Mouse (Mus musculus) adrenal gland, adult 8-10 months (tissue): ENCODE results near the gene Rcan1. TPM values are rescaled to one million over a fixed set of nuclear protein-coding genes. Genes with fewer than 3 reads are reported as not detected.
A peak's percentile ranks its signal among the peaks of the same experiment; 100 is the strongest.

Source experiments
- DNase-seq: peaks from one replicate; pipeline ENCODE4 v3.0.0; 2022
- total RNA-seq, 4 experiments: library from RNA; stranded (reverse); gene quantifications; 2 replicates each; pipeline ENCODE4 v1.2.4; 2022

The Rcan1 gene
- total RNA-seq, 4 experiments from 2014 or later, result 16.0 to 23.4 (median 19.0) TPM

DNA sequence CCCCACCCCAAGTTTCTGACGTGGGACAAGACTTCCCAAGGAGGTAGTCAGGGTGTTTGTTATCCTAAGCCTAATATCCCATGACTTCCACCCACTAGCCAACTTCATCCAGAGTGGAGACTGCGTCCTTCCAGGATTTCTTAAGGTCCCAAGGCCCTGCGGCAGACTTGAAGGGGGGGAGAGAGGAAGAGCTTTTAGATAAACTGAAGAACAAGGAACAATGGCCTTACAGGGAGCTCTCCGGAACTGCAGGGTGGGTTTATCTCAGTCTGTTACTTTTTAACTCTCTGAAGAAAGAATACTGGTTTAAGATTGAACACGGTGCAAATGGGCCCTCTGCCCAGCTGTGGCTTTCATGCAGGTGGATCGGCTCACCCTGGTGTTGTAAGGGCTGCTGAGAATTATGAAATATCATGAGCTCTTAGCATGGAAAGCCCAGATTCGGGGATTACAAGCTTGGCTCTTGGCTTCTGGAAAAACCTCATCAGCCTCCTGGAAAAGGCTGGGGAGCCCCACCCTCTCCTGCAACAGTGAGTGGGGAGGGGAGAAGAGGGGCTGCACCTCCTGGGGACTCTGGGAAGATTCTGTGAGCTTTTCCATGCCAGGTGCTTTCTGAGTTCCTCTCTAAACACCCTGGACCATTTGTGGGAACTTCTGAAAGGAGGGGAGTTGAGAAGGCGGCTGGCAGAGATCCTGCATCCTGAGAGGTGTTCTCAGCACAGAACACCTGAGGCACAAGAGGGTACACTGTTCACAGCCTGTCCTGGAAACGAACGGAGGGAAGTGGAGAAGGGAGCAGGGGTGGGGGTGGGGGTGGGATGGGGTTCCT, 72.7 kb downstream of the Rcan1 start:
- no peak for DNase-seq

DNA sequence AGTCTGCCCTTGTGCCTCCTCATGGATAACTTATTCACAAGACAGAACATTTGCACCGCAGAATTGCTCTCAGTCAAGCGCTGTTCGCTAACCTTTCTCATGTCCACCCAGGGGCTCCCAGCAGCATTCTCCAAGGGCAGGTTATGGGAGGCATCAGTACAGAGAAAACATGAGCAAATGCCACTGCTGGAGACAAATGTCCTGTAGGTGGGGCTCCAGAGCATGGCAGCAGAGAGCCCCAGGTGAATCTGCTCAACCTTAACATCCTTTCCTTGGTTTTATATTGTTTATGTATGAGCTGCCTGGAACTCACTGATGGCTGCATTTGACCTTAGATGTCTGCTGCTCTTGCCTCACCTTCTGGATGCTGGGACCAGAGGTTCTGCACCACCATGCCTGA, 76.9 kb downstream of the Rcan1 start:
- DNase-seq, result no peak

DNA sequence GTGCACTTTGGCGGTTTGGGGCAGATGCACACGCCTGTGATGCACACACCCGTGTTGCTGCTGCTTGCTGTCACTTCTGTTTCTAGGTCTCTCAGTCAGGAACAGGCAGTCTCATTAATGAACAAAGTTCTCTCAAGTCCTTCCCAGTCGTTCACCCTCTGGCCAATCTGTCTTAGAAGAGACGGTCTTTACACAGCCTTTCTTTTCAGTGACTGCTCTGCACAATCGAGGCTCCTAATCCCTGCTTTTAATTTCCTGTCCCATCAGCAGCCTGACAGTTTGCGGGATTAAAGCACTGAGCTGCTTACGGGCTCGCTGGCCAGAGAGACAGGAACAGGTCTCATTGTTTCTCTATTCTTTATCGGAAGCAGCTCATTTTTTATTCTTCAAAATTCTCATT, 83.0 kb downstream of the Rcan1 start:
- no peak for DNase-seq

DNA sequence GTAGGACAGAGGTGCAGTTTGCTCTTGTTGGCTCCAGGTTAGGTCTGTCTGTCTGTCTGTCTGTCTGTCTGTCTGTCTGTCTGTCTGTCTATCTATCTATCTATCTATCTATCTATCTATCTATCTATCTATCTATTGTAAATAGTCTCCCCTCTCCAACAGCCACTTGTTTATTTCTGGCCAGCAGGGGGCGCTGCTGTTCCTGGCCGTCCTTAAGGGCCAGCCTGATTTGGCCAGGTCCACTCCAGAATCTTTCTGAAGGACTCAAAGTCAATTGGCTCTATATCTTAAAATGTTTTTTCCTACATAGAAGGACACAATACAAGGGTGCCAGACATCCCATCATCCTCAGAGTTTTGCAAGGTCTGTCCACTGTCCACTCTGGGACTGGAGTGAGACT, 85.6 kb downstream of the Rcan1 start:
- DNase-seq, result peak; percentile 40

DNA sequence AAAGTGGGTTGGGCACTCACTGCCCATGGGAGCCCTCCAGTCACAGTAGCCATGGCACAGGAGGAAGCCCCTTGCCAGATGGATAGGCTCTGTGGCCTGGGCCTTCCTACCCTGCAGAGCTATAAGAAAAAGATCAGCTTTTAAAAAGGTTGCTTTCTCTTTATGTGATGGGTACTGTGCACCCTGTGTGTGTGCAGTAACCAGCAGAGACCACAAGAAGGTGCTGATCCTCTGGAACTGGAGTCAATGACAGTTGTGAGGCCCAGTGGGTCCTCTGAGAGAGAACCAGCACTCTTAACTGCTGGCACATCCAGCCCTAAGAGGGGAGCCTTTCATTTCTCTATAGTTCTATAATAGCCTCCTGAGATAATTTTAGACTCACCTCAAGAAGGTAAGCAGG, 87.3 kb downstream of the Rcan1 start:
- DNase-seq, result no peak

DNA sequence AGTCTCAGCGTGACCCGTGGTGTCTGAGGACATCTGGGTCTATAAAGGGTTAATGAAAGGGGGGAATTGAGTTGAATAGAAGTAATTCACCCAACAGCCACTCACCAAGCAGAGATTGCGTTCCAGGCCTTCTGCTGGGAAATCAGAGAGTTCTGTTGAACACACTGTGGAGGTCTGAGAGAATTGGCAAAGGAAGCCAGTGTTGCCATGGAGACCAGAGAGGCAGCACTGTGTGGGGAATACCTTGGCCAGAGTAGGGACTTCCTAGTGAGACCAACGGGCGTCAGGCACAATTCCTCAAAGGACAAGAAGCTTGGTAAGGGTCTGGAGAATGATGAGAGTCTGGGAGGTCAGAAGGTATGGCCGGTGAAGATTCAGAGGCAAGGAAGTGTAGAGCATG, 88.2 kb downstream of the Rcan1 start:
- no peak for DNase-seq

DNA sequence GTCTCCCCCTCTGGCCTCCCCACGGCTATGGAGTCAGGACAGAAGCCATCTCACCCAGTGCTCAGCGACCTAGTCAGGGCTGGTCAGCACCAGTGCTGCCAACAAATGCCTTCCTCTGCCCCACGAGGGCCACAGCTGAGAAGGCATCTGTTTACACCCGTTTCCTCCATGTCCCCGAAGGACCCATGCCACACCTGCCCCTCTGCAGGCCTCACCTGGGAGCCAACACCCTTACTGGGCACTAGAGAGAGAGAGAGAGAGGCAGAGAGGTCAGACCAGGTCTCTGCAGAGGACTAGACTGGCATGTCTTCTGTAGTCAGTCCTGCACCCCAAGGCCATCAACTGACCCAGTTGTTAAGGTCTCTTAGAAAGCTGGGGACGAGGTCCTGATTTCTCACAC, 89.6 kb downstream of the Rcan1 start:
- DNase-seq, result no peak

DNA sequence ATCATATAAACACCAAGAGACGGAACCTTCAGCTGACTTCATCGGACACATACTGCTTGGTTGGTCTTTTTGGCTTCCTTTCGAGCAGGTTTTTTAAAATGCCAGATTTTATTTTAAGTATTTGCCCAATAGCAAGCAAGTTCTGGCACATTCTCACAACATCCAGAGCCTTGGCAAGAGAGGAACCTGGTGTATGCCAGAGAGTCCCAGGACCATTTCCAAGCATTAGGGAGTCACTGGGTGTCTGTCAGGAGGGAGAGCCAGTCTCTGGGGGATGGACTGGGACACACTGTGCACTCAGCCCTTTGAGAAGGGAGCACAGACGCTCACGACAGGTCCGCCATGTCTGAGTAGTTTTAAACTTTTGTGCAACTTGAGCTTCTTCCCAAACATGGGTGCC, 93.7 kb downstream of the Rcan1 start:
- DNase-seq, result no peak

DNA sequence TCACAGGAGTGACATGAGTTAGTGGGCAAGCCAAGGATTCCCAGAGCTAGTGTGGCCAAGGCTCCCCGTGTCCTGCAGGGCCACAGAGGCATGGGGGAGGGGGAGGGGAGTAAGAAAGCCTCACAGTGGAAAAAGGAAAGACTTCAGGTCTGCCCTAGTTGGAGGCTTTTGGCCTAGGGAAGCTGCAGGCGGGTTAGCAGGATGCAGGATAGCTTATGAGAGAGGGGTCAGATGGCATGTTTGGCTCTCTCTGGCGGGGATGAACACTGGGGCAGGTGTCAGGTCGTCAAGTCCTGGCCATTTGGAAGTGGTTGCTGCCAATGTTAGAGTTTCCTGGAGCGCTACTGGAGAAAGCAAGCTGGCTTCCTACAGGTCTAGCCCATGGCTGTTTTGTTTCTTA, 99.0 kb downstream of the Rcan1 start:
- no peak for DNase-seq

DNA sequence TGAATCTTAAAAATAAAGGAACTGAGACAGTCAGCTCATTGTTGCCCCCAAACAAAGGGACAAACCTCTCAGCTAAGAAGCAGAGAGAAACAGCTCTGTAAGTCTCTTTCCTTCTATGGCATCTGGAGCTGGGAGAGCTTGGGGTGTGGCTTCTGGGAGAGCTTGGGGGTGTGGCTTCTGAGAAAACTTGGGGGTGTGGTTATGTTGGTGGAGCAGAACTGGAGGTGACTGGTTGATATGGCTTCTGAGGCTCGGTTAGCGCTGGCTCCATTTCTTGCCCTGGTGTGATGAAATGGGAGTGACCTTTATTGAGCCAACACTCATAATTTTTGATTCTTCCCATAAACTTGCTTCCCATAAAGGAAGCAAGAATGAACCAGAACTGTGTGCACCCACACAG, 101.4 kb downstream of the Rcan1 start:
- no peak for DNase-seq

DNA sequence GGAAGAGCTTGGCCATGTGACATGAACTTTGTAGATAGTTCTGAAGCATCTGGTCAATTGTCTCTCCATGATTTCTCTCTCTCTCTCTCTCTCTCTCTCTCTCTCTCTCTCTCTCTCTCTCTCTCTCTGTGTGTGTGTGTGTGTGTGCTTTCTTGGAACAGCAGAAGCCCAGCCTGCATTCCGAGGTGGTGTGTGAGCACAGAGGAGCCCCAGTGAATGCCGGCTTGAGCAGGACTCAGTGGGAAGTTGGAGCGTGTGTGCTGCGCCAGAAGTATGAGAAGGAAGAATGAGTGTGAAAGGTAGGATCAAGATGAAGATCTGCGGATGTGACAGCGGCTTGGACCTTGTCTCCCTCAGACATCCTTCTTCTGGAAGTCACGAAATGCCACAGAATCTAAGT, 105.2 kb downstream of the Rcan1 start:
- no peak for DNase-seq

DNA sequence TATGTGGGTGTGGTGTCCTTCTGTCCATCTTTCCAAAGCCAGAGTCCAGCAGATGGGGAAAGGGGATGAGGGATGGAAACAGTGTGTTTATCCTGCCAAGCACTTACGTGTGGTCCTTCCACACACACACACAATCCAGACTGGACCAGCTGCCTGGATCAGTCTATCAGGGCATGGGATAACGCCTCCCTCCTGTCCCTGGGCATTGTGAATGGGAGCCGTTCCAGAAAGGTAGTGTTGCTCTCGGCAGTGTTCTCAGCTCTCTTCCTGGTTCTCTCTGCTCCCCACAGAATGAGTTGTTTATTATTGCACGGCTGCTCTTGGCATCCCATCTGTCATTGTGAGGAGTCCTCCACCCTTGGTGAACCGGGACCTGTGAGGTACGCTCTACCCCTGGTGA, 110.0 kb downstream of the Rcan1 start:
- DNase-seq, result no peak

DNA sequence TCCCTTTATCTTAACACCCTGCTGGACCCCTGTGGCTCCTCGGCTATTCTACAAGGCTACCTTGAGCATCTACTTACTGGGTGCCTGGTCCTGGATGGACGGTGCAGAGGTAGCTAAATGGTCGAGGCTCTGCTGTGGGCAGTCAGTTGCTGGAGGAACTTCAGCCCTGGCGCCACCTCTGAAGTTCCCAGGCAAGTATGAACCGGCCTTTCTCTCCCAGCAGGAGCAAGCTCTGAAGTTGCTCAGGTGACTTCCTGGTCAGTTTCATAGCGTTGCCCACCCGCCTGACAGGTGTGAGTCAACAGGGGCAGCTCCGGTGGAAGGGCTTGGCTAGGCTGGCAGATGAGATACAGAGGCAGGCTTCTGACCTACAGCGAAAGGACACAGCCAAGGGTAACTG, 111.4 kb downstream of the Rcan1 start, which contains the start of gene Kcne1:
TSS of gene Kcne1 (minus strand) at position 240 of the 400 bp plus-strand sequence.
- no peak for DNase-seq

DNA sequence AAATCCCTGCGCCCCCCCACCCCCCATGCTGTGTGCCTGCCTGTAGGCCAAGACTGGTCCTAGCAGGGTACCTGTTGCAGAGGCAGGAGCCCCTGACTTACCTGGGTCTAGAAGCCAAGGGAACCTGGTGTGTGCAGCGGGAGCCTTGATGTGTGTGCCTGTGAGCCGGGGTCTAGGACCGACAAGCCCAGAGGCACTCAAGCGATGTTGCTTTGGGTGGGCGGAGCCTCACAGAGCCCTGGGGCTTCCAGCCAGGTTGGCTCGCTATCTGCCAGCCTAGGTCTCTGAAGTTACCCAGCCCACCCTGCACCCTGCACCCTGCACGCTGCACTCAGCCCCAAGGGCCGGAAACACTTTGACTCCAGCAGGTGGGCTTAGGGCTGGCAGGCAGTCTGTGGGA, 111.9 kb downstream of the Rcan1 start:
- DNase-seq, result no peak

DNA sequence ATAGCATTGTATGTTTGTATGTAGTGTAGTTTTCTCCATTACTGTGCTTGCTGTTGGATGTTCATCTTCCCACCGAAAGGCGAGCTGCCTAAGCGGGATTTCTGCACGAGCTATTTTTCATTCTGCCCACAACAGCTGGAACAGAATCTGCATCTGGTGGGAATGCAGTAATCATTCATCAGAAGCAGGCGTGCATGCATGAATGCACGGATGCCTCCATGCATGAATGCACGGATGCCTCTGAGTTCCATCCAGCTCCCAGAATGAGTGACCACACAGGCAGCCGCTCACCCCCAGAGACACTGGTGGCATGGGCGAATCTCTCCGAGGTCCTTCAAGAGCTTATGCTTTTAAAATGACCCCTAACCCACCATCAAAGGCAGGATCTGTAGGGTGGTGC, 113.1 kb downstream of the Rcan1 start:
- no peak for DNase-seq

DNA sequence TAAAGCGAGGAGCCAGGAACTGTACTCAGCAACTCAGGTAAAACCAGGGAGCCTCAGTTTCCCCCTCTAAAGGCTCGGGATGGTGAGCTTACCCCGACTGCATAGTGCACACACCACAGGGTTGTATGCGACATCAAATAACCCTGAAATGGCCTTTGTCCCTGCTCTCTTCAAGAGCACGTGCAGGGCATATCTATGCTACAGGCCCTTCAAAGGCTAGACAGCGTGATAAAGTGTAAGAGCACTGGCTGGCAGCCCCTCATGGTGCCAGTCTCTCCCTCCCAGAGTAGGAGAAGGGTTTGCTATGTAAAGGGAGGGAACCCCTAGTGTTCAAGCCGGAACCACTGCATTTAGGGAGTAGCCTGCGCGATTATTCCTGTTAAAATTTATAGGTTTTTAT, 113.6 kb downstream of the Rcan1 start:
- DNase-seq, result no peak

DNA sequence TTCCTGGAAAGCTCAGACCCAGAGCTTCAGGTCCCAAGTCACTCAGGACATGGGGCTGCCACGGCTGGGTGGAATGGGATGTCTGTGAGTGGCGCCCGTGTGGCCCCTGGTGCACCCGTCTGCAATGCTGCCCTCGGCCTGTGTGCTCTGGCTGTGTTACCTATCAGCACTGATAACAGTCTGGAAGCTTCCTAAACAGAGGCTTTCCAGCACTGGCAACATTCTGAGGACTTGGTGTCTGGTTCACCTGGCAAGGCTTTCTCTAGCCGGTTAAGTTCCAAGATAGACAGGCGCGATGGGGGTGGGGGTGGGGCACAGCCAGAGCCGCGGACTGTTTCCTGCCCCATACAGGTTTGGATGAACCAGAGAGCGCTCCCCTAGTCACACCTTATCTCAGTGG, 114.7 kb downstream of the Rcan1 start:
- DNase-seq, result no peak

DNA sequence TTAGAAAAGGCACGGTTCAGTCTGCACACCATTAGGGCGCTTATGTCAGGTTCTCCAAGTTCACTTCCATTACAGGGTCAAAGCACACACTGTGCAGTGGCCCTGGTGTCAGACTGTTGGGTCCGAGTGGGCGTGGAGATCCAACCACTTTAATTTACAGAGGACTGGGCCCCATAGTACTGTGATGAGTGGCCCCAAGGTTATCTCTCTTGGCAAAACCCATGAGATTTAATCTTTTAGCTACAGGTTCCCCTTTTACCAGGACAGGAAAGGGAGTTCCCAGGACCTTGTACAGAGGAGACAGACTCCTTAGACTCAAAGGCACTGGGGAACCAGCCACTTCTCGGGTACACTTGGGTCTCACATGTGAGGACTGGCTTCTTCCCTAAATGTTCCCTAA, 115.3 kb downstream of the Rcan1 start:
- DNase-seq, result no peak

DNA sequence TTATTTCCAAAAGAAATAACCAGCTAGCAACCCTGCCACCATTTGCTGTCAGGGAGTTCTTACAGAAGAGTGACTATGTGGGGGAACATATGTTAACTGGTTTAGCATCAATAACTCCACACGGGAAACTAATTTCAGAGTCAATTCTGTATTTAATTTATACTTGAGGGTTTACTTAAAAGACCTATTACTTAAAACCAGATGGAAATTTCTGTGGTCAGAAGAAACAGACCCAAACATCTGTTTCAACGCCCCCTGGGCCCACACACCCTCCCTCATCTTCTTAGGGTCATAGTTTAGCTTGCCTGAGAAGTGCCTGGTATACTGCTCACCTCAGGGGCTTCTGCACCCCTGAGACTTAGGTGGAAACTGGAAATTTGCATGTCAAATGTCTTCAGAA, 116.8 kb downstream of the Rcan1 start:
- DNase-seq, result no peak

DNA sequence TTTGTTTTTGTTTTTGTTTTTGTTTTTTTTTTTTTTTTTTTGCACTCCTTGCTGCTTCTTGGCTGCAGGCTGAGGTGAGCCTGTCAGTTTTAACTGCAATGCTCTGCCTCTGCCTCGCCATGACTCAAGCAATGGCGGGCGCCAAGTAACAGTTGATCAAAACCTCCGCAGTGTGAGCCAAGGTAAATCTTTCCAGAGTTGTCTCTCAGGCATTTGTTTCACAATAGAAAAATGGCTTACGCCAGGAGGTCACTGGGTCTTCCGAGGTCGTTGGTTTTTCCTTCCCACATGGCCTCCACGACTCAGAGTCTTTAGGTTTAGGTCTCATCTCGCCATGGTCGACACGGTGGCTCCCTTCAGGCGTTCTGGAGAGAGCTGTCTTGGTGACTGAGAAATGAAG, 117.4 kb downstream of the Rcan1 start:
- no peak for DNase-seq

DNA sequence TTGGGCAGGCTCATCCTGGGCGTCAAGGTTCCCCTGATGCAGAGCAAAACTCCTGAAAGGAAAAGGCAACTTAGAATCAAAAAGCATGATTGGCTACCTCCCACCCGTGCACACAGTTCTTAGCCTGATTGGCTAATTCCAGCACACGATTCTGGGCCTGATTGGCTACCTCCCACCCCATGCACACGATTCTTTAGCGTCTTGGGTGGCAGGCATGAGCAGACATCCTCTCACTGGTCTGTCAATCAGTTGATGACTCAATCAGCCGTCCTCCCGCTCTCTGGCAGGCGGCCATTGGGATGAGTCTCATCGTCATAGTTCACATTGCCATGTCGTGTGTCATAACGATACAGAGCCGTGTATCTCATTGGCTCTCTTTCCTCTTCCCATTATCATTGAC, 121.7 kb downstream of the Rcan1 start:
- peak; percentile 90 for DNase-seq

DNA sequence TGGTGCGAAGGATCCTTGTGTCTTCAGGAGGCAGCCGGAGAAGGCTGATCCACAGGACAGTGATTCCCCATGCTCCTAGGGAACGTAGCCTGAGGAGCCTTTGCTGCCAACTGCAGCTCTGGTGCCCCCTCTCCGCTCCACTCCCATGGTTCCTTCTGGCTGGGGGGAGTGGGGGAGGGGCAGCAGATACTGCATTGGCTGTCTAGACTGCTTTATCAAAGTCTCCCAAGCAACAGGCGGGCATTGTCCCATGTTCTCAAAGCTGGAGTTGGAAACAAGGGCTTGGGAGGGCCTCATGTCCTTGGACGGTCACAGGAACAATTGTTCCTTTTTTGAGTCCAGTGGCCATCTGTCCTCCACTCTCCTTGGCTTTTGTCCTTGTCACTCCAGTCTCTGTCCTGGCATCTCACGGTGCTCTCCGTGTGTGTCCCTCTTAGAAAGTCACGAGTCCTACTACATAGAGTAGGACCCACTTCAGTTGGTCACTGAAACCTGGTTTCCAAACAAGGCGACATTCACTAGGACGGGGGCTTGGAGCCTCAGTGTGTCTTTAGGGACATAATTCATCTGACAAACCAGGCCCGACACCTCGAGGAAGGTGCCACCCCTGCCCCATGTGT, 124.3 kb downstream of the Rcan1 start:
- DNase-seq, result no peak

DNA sequence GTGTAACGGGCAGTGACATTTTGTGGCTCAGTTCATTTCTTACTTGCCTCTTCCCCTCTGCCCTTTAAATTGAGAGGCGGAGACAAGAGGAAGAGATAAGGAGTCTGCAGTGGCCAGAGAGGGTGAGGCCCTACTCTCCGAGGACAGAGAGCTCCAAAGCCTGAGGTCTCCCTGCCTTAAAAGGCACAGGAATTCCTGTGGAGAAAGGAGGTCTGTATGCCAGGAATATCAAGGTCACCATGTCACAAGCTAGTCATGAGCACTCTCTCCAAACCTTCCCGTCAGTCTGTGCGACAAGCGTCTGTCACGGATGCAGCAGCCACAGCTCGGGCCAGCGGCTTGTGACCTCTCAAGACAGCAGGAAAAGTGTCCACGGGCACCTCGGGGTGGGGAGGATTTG, 125.5 kb downstream of the Rcan1 start:
- DNase-seq, result peak; percentile 45
